In genomic region chr8:77490095-77490781, GRCm38 (mm10) we compare ENCODE assay signal across 8 mouse cellular contexts. TPM values are rescaled to one million over a fixed set of nuclear protein-coding genes. Genes with fewer than 3 reads are reported as not detected.
DNase-seq lines count a peak whose midpoint lies in the region; ATAC-seq and TF ChIP-seq lines count a peak whose summit lies in the region.
"Had no signal": no experiment of that assay in that cellular context is flagged by ENCODE, and none has a peak within 500 bp of the region (broad histone marks: within the 10 kb centered on the region; RNA-seq: fewer than 3 reads in every experiment).

No protein-coding gene starts in this region.

- no peak overlapping the region for H3K4me2 ChIP-seq in midbrain, postnatal 0 days (ENCODE audit: low read depth, low read length, poor library complexity, severe bottlenecking)
- no peak overlapping the region for H3K4me2 ChIP-seq in midbrain, embryonic 16.5 days (ENCODE audit: low read length)
- H3K4me2 ChIP-seq in intestine, embryonic 15.5 days (replicated peaks) = peak overlapping the region; percentile 31; the same call in 1 of the 2 replicates
- H3K4me2 ChIP-seq in liver, postnatal 0 days (ENCODE audit: low read depth, low read length) = no peak overlapping the region
- no peak overlapping the region for H3K4me2 ChIP-seq in neural tube, embryonic 15.5 days
- no peak overlapping the region for H3K4me2 ChIP-seq in forebrain, embryonic 15.5 days (replicated peaks)
- H3K4me2 ChIP-seq: midbrain, embryonic 12.5 days had no signal

- ATAC-seq in midbrain, postnatal 0 days (ENCODE audit: low FRiP score) = peak; percentile 53; the same call in 1 of the 2 replicates
- ATAC-seq in midbrain, embryonic 16.5 days = no peak
- peak; percentile 71 for ATAC-seq in intestine, embryonic 15.5 days
- no peak for ATAC-seq in liver, postnatal 0 days
- ATAC-seq in neural tube, embryonic 15.5 days (ENCODE audit: low FRiP score) = no peak
- ATAC-seq in forebrain, embryonic 15.5 days (replicated peaks) = no peak; the same call in 1 of the 2 replicates

- no peak overlapping the region for H3K4me3 ChIP-seq in midbrain, postnatal 0 days (ENCODE audit: low read depth, low read length)
- H3K4me3 ChIP-seq in midbrain, embryonic 16.5 days (ENCODE audit: low read depth, low read length) = no peak overlapping the region
- H3K4me3 ChIP-seq in intestine, embryonic 15.5 days (replicated peaks) = no peak overlapping the region
- no peak overlapping the region for H3K4me3 ChIP-seq in liver, postnatal 0 days (ENCODE audit: low read depth, low read length)
- no peak overlapping the region for H3K4me3 ChIP-seq in neural tube, embryonic 15.5 days (replicated peaks)
- no peak overlapping the region for H3K4me3 ChIP-seq in forebrain, embryonic 15.5 days
- H3K4me3 ChIP-seq: midbrain, embryonic 12.5 days had no signal

- H3K9me3 ChIP-seq in midbrain, postnatal 0 days (ENCODE audit: low read length) = no peaks in the 10 kb centered on the region
- no peaks in the 10 kb centered on the region for H3K9me3 ChIP-seq in midbrain, embryonic 16.5 days (replicated peaks; ENCODE audit: control insufficient read depth, low read length, poor library complexity, severe bottlenecking)
- no peaks in the 10 kb centered on the region for H3K9me3 ChIP-seq in intestine, embryonic 15.5 days
- no peaks in the 10 kb centered on the region for H3K9me3 ChIP-seq in liver, postnatal 0 days (ENCODE audit: low read length)
- H3K9me3 ChIP-seq in neural tube, embryonic 15.5 days (replicated peaks) = no peaks in the 10 kb centered on the region
- H3K9me3 ChIP-seq in forebrain, embryonic 15.5 days = no peaks in the 10 kb centered on the region
- H3K9me3 ChIP-seq: midbrain, embryonic 12.5 days had no signal

- H3K4me1 ChIP-seq in midbrain, postnatal 0 days (ENCODE audit: insufficient read depth, low read length) = peaks cover 2% of the 10 kb centered on the region; the same call in 1 of the 2 replicates
- H3K4me1 ChIP-seq in midbrain, embryonic 16.5 days (ENCODE audit: control insufficient read depth, insufficient read depth, low read length) = no peaks in the 10 kb centered on the region
- H3K4me1 ChIP-seq in intestine, embryonic 15.5 days (replicated peaks) = peaks cover 53% of the 10 kb centered on the region
- peaks cover 31% of the 10 kb centered on the region for H3K4me1 ChIP-seq in liver, postnatal 0 days (ENCODE audit: insufficient read depth)
- 0 out of 2 replicates have a peak, but pooled peaks cover 4% of the 10 kb centered on the region for H3K4me1 ChIP-seq in neural tube, embryonic 15.5 days
- no peaks in the 10 kb centered on the region for H3K4me1 ChIP-seq in forebrain, embryonic 15.5 days
- H3K4me1 ChIP-seq: midbrain, embryonic 12.5 days had no signal

- TF ChIP-seq CTCF in midbrain, postnatal 0 days (IDR thresholded peaks at IDR 0.05) = no peak
- no peak for TF ChIP-seq CTCF in liver, postnatal 0 days (IDR thresholded peaks at IDR 0.05; ENCODE audit: low read depth)

- WGBS in midbrain, postnatal 0 days = 59% methylated on average over 4 of the region's 4 CpGs
- WGBS in midbrain, embryonic 16.5 days = 65% methylated on average over 4 of the region's 4 CpGs
- 38% methylated on average over 4 of the region's 4 CpGs for WGBS in intestine, embryonic 15.5 days
- 60% methylated on average over 4 of the region's 4 CpGs for WGBS in liver, postnatal 0 days (ENCODE audit: insufficient replicate concordance)
- WGBS in neural tube, embryonic 15.5 days = 66% methylated on average over 4 of the region's 4 CpGs
- WGBS in forebrain, embryonic 15.5 days = 72% methylated on average over 4 of the region's 4 CpGs

- H3K36me3 ChIP-seq in midbrain, postnatal 0 days (ENCODE audit: insufficient read depth, low read length) = no peaks in the 10 kb centered on the region
- no peaks in the 10 kb centered on the region for H3K36me3 ChIP-seq in midbrain, embryonic 16.5 days (ENCODE audit: control insufficient read depth, insufficient read depth, low read length)
- no peaks in the 10 kb centered on the region for H3K36me3 ChIP-seq in intestine, embryonic 15.5 days
- no peaks in the 10 kb centered on the region for H3K36me3 ChIP-seq in liver, postnatal 0 days (replicated peaks; ENCODE audit: insufficient read depth, low read length)
- no peaks in the 10 kb centered on the region for H3K36me3 ChIP-seq in neural tube, embryonic 15.5 days
- H3K36me3 ChIP-seq in forebrain, embryonic 15.5 days = no peaks in the 10 kb centered on the region
- H3K36me3 ChIP-seq: midbrain, embryonic 12.5 days had no signal

- TF ChIP-seq EP300 in liver, postnatal 0 days (IDR thresholded peaks at IDR 0.05; ENCODE audit: low read depth) = no peak

- peak; percentile 8 for DNase-seq in midbrain, postnatal 0 days (ENCODE audit: low spot score)
- DNase-seq in fibroblast of lung, adult 2 months (ENCODE audit: low read depth) = peak; percentile 96
- no peak for DNase-seq in liver, postnatal 0 days

- H3K9ac ChIP-seq in midbrain, postnatal 0 days (replicated peaks; ENCODE audit: low read length, poor library complexity, severe bottlenecking) = no peak overlapping the region
- no peak overlapping the region for H3K9ac ChIP-seq in midbrain, embryonic 16.5 days (ENCODE audit: low read depth, low read length)
- H3K9ac ChIP-seq in intestine, embryonic 15.5 days = no peak overlapping the region; the same call in 1 of the 2 replicates
- H3K9ac ChIP-seq in liver, postnatal 0 days (replicated peaks) = no peak overlapping the region
- no peak overlapping the region for H3K9ac ChIP-seq in neural tube, embryonic 15.5 days (replicated peaks)
- H3K9ac ChIP-seq in forebrain, embryonic 15.5 days (replicated peaks) = no peak overlapping the region
- H3K9ac ChIP-seq: midbrain, embryonic 12.5 days had no signal

- no peak overlapping the region for H3K27ac ChIP-seq in midbrain, postnatal 0 days (ENCODE audit: low read depth, low read length)
- H3K27ac ChIP-seq in midbrain, embryonic 16.5 days (ENCODE audit: low read length) = no peak overlapping the region
- H3K27ac ChIP-seq in intestine, embryonic 15.5 days = peak overlapping the region; percentile 82
- peak overlapping the region; percentile 16; the same call in 1 of the 2 replicates for H3K27ac ChIP-seq in liver, postnatal 0 days (ENCODE audit: low read depth)
- H3K27ac ChIP-seq in neural tube, embryonic 15.5 days (replicated peaks) = no peak overlapping the region
- H3K27ac ChIP-seq in forebrain, embryonic 15.5 days (replicated peaks) = no peak overlapping the region
- H3K27ac ChIP-seq: midbrain, embryonic 12.5 days had no signal

- H3K27me3 ChIP-seq in midbrain, postnatal 0 days (ENCODE audit: insufficient read depth, low read length) = no peaks in the 10 kb centered on the region
- H3K27me3 ChIP-seq in midbrain, embryonic 16.5 days (ENCODE audit: control insufficient read depth, insufficient read depth, low read depth, low read length) = no peaks in the 10 kb centered on the region
- H3K27me3 ChIP-seq in intestine, embryonic 15.5 days (replicated peaks) = no peaks in the 10 kb centered on the region
- no peaks in the 10 kb centered on the region for H3K27me3 ChIP-seq in liver, postnatal 0 days (ENCODE audit: insufficient read depth, low read length)
- no peaks in the 10 kb centered on the region for H3K27me3 ChIP-seq in neural tube, embryonic 15.5 days (replicated peaks)
- H3K27me3 ChIP-seq in forebrain, embryonic 15.5 days = no peaks in the 10 kb centered on the region
- H3K27me3 ChIP-seq: midbrain, embryonic 12.5 days had no signal

RNA-seq across cellular contexts. Expression of gene Arhgap10, which starts 27.5 kb away (rescaled TPM):
- total RNA-seq in midbrain, postnatal 0 days (2014; rRNA removed) = 4.4 and 5.4 TPM in 2 replicates
- 2.3 TPM in 2 replicates for polyA plus RNA-seq in midbrain, postnatal 0 days (2015; fragmentation: Nextera tagmentation; extraction: Ambion mirVana)
- polyA plus RNA-seq in midbrain, embryonic 16.5 days (2015; fragmentation: Nextera tagmentation; extraction: Ambion mirVana) = 2.8 and 3.0 TPM in 2 replicates
- 25.8 and 30.9 TPM in 2 replicates for polyA plus RNA-seq in intestine, embryonic 15.5 days (2015; fragmentation: Nextera tagmentation; extraction: Ambion mirVana)
- polyA plus RNA-seq in liver, postnatal 0 days (2015; fragmentation: Nextera tagmentation; extraction: Ambion mirVana) = 3.9 and 4.1 TPM in 2 replicates
- polyA plus RNA-seq in neural tube, embryonic 15.5 days (2015; fragmentation: Nextera tagmentation; extraction: Ambion mirVana) = 5.7 and 11.4 TPM in 2 replicates
- 3.8 and 4.2 TPM in 2 replicates for polyA plus RNA-seq in forebrain, embryonic 15.5 days (2015; fragmentation: Nextera tagmentation; extraction: Ambion mirVana)

RNA-seq across cellular contexts. Expression of gene Prmt9, which starts 59.0 kb away (rescaled TPM):
- total RNA-seq in midbrain, postnatal 0 days (2014; rRNA removed) = 26.5 and 28.1 TPM in 2 replicates
- polyA plus RNA-seq in midbrain, postnatal 0 days (2015; fragmentation: Nextera tagmentation; extraction: Ambion mirVana) = 21.3 and 21.5 TPM in 2 replicates
- polyA plus RNA-seq in midbrain, embryonic 16.5 days (2015; fragmentation: Nextera tagmentation; extraction: Ambion mirVana) = 25.6 and 28.3 TPM in 2 replicates
- 16.6 and 16.9 TPM in 2 replicates for polyA plus RNA-seq in intestine, embryonic 15.5 days (2015; fragmentation: Nextera tagmentation; extraction: Ambion mirVana)
- 5.7 and 6.3 TPM in 2 replicates for polyA plus RNA-seq in liver, postnatal 0 days (2015; fragmentation: Nextera tagmentation; extraction: Ambion mirVana)
- polyA plus RNA-seq in neural tube, embryonic 15.5 days (2015; fragmentation: Nextera tagmentation; extraction: Ambion mirVana) = 26.5 and 27.3 TPM in 2 replicates
- 24.8 and 25.6 TPM in 2 replicates for polyA plus RNA-seq in forebrain, embryonic 15.5 days (2015; fragmentation: Nextera tagmentation; extraction: Ambion mirVana)

Comparison
In these comparisons a context has a peak if more than half of its experiments do, and no peak if none do; other contexts are left out.
1. ATAC-seq: peak in midbrain, postnatal 0 days (single experiment) and intestine, embryonic 15.5 days (single experiment); none in midbrain, embryonic 16.5 days (single experiment), liver, postnatal 0 days (single experiment), neural tube, embryonic 15.5 days (single experiment) and forebrain, embryonic 15.5 days (single experiment).
2. H3K27ac ChIP-seq: peak in intestine, embryonic 15.5 days (single experiment) and liver, postnatal 0 days (single experiment); none in midbrain, postnatal 0 days (single experiment), midbrain, embryonic 16.5 days (single experiment), neural tube, embryonic 15.5 days (single experiment) and forebrain, embryonic 15.5 days (single experiment).